Mouse (Mus musculus): ENCODE measurements around the gene Sh3d21.

GRCm38 (mm10) chr4:126163685-126164084, 394 bp upstream of the Sh3d21 start:
- TF ChIP-seq CTCF (IDR thresholded peaks at IDR 0.05; ENCODE audit: low read depth, low read length) (no peak), GATA2 (IDR thresholded peaks at IDR 0.05; ENCODE audit: borderline replicate concordance, low read depth, low read length) (no peak), POLR2AphosphoS5 (IDR thresholded peaks at IDR 0.05; ENCODE audit: insufficient replicate concordance, low read depth, low read length) (no peak)
